Mouse (Mus musculus) small intestine, adult 2 months (tissue): ENCODE data around the gene Fthl17b. TPM values are rescaled to one million over a fixed set of nuclear protein-coding genes. Genes with fewer than 3 reads are reported as not detected.
"Not testable (repeated sequence)": the region's sequence is repeated elsewhere in the genome, so short reads cannot be mapped to it uniquely, and the experiment has no call there.

Source experiments
- H3K27ac ChIP-seq: fragments of 200-500 bp; 2 replicates; pipeline ENCODE4 v1.5.1; 2012; ENCODE audit warnings: low read depth, low read length, control low read depth, inconsistent platforms; ENCODE audit not compliant: insufficient read depth
- H3K27me3 ChIP-seq: fragments of 200-500 bp; 2 replicates; pipeline ENCODE4 v1.6.1; 2012; ENCODE audit warnings: mild to moderate bottlenecking, moderate library complexity, low read length, inconsistent platforms; ENCODE audit not compliant: control insufficient read depth, insufficient read depth
- H3K36me3 ChIP-seq: fragments of 200-500 bp; 2 replicates; pipeline ENCODE4 v1.6.1; 2012; ENCODE audit warnings: mild to moderate bottlenecking, low read length, control low read depth, inconsistent platforms; ENCODE audit not compliant: control insufficient read depth, insufficient read depth
- H3K4me1 ChIP-seq: fragments of 200-500 bp; 2 replicates; pipeline ENCODE4 v1.6.1; 2012; ENCODE audit warnings: low read length, inconsistent platforms, mixed read lengths; ENCODE audit not compliant: control insufficient read depth, insufficient read depth, insufficient read length
- H3K4me3 ChIP-seq: fragments of 200-500 bp; 2 replicates; pipeline ENCODE4 v1.5.1; 2012; ENCODE audit warnings: low read depth, mild to moderate bottlenecking, control low read depth, inconsistent platforms, low read length, moderate library complexity
- CTCF ChIP-seq: fragments of 200-500 bp; IDR thresholded peaks from 2 replicates; pipeline ENCODE4 v1.5.1; 2012; ENCODE audit warnings: low read depth, mild to moderate bottlenecking, control low read depth, inconsistent platforms, low read length, moderate library complexity, mixed read lengths; ENCODE audit not compliant: insufficient replicate concordance, insufficient read length; ENCODE audit errors: extremely low read depth
- POLR2A ChIP-seq: fragments of 200-500 bp; IDR thresholded peaks from 2 replicates; pipeline ENCODE4 v1.6.1; 2012; ENCODE audit warnings: low read depth, mild to moderate bottlenecking, control low read depth, inconsistent platforms, low read length, moderate library complexity
- WGBS: fragments of 180-500 bp; shearing (Covaris S2); methylation state at CpG from one replicate; pipeline ENCODE4 v1.1.7; 2018; 5-methylcytosine and 5-hydroxymethylcytosine counted together
- polyA plus RNA-seq: library from polyadenylated mRNA; depleted of rRNA; stranded (reverse); fragments of >200 nt; gene quantifications from 2 replicates; pipeline ENCODE4 v1.2.3, GENCODE M21; 2012; rRNA removed

Fthl17b gene
- not detected in 2 replicates for polyA plus RNA-seq

GRCm38 (mm10) chrX:8962875-8963274, at the start of gene Fthl17b:
Fthl17b (minus strand) TSS chrX:8962975.
- 94% methylated on average over 4 of the region's 11 CpGs for WGBS
- H3K27ac ChIP-seq, H3K36me3 ChIP-seq: not testable (repeated sequence)

GRCm38 (mm10) chrX:8986655-8987054, 23.9 kb upstream of the Fthl17b start, which contains the start of gene Fthl17d:
Fthl17d (minus strand) TSS chrX:8986755.
- not testable (repeated sequence) for H3K4me3 ChIP-seq

More at GRCm38 (mm10) chrX:8962875-8963274, at the start of gene Fthl17b:
- not testable (repeated sequence) for H3K27me3 ChIP-seq, H3K4me1 ChIP-seq, H3K4me3 ChIP-seq

GRCm38 (mm10) chrX:8976459-8976858, 13.7 kb upstream of the Fthl17b start, which contains the start of gene Fthl17c:
Fthl17c (minus strand) TSS chrX:8976559.
- not testable (repeated sequence) for H3K4me3 ChIP-seq, H3K27me3 ChIP-seq, H3K36me3 ChIP-seq, H3K4me1 ChIP-seq, H3K27ac ChIP-seq
- WGBS, result no CpG with 5 or more reads among the region's 11 CpGs

More at GRCm38 (mm10) chrX:8986655-8987054, 23.9 kb upstream of the Fthl17b start, which contains the start of gene Fthl17d:
- not testable (repeated sequence) for H3K27me3 ChIP-seq, H3K4me1 ChIP-seq, H3K27ac ChIP-seq, H3K36me3 ChIP-seq
- WGBS, result no CpG with 5 or more reads among the region's 9 CpGs

GRCm38 (mm10) chrX:8964618-8965017, 1.8 kb upstream of the Fthl17b start:
- not testable (repeated sequence) for H3K27me3 ChIP-seq, H3K27ac ChIP-seq, H3K36me3 ChIP-seq, H3K4me3 ChIP-seq, H3K4me1 ChIP-seq
- WGBS, result 54% methylated on average over 4 of the region's 4 CpGs

- 15% methylated on average over 7 of the region's 7 CpGs for WGBS
- H3K4me1 ChIP-seq, H3K36me3 ChIP-seq, H3K4me3 ChIP-seq, H3K27ac ChIP-seq, H3K27me3 ChIP-seq: not testable (repeated sequence)
- peak; percentile 29; the same call in 1 of the 2 replicates for TF ChIP-seq CTCF
Measured at GRCm38 (mm10) chrX:8948130-8948805, 14.5 kb downstream of the Fthl17b start.

GRCm38 (mm10) chrX:8944041-8944440, 18.7 kb downstream of the Fthl17b start:
- WGBS, result 48% methylated on average over 8 of the region's 8 CpGs
- H3K27ac ChIP-seq, result no peak overlapping the region
- H3K4me3 ChIP-seq, result no peak overlapping the region
- H3K36me3 ChIP-seq, result no peaks in the 10 kb centered on the region
- H3K27me3 ChIP-seq, result no peaks in the 10 kb centered on the region
- no peaks in the 10 kb centered on the region for H3K4me1 ChIP-seq
- TF ChIP-seq CTCF (no peak), POLR2A (no peak)

GRCm38 (mm10) chrX:8927308-8927707, 35.5 kb downstream of the Fthl17b start:
- Histone ChIP-seq H3K36me3 (no peaks in the 10 kb centered on the region), H3K27ac (no peak overlapping the region), H3K27me3 (no peaks in the 10 kb centered on the region), H3K4me1 (no peaks in the 10 kb centered on the region), H3K4me3 (no peak overlapping the region)
- 18% methylated on average over 4 of the region's 4 CpGs for whole genome bisulfite sequencing
- no peak for TF ChIP-seq CTCF
- TF ChIP-seq POLR2A, result no peak
